Mouse (Mus musculus) thymus, adult 18-20 months (tissue): Measurements from ENCODE around the gene Dnajc22.

Experiments
- DNase-seq, 2 experiments: peaks; one replicate each; pipeline ENCODE4 v3.0.0; 2022; ENCODE audit warnings: mixed read lengths in 2 of 2

The Dnajc22 gene

GRCm38 (mm10) chr15:99116539-99116938 is 23.6 kb downstream of the Dnajc22 start:
- no peak for DNase-seq

- no peak for DNase-seq
These were observed 27.8 kb downstream of the Dnajc22 start for GRCm38 (mm10) chr15:99120814-99121213.

DNA sequence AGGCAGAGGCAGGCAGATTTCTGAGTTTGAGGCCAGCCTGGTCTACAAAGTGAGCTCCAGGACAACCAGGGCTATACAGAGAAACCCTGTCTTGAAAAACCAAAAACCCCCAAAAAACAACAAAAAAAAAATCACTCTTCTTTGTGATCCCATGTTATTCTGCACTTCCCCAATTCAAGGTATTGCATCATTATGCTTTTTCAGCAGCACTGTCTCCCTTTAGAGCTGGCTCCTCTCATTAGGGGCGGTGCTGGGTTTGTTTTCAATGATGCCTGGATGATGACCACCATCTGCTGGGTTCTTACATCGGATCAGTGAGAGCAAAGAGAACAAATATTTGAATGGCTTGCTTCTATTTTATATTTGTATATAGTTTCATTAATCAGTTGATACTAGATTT is 29.7 kb downstream of the Dnajc22 start:
- no peak for DNase-seq

DNA sequence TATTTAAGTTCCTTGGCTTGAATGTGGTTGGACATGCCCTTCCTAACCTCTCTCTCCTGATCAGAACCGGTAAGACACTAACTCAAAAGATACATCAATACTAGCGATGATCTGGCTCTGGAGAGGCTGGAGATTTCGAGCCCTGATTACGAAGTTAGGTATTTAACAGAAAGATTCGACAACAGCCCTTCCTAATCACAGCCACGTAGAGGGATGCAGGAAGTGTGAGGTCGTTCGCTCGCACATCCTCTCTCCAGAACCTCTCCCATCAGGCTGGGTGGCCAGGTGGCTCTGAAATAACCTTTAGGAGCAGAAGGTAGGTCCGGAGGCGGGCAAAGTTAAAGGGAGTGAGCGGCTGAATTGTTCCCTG is 32.7 kb downstream of the Dnajc22 start, which contains the start of gene Spats2:
Gene Spats2, plus strand, starts transcription at position 206 of the 370 bp plus-strand sequence.
- no peak for DNase-seq

- peak; percentile 34 to 36 for DNase-seq
These were observed 33.3 kb downstream of the Dnajc22 start for GRCm38 (mm10) chr15:99126081-99126815.

DNA sequence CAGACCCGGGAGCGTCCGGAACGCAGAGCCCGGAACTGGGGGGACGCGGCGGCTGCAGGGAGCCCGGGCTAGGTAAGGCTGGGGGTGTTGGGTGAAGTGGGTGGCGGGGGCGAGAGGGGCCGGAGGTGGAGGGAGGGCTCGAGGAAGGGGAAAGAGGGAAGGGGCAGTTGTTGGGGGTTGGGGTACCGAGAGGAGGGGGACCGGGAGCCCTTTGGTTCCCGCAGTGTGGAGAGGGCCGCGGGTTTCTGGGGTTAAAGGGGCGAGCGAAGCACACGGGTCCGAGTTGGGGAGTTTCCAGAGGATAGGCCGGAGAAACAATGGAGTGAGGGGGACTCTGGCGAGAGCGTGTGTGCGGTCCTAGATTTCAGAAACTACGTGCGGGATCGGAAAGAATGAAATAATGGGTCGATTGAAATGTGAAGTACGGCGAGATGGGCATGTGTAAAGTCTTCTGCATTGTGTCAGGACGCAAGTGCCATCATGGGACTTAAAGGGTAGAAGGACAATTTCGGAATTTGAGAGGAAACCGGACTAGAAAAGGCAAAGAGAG is 33.9 kb downstream of the Dnajc22 start:
- peak in 1 of 2 experiments; percentile 4 for DNase-seq

DNA sequence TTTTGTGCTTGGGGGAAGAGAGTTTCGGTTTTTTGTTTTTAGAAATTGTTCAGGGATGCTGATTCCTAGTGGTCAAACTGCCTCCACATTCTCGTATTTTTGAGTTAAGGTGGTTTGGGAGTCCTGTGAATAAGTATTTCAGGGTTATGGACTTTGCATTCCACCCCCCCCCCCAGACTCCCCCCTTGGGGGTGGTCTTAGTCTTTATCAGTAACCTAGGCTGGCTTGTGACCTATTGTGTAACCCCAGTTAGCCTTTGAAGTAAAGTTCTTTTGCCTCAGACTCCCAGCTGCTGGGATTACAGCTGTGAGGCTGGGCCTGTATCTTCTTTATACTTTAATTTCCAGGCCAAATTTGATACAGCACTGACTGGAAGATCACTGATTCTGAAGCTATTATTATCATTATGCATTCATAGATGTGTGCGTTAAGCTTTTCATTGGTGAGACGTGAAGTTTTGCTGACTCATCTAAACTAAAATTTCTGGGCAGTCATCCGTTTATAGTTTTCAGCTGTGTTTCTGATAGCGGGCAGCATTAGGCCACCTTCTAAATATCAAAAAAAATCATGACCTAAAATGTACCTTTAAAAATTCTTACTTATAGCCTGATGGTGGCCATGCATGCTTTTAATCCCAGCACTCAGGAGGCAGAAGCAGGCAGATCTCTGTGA is 35.0 kb downstream of the Dnajc22 start:
- DNase-seq, result no peak

GRCm38 (mm10) chr15:99129441-99129840 is 36.5 kb downstream of the Dnajc22 start:
- DNase-seq, result peak in 1 of 2 experiments; percentile 4

GRCm38 (mm10) chr15:99129956-99130910 is 37.3 kb downstream of the Dnajc22 start:
- DNase-seq, result peak in 1 of 2 experiments; percentile 7

DNA sequence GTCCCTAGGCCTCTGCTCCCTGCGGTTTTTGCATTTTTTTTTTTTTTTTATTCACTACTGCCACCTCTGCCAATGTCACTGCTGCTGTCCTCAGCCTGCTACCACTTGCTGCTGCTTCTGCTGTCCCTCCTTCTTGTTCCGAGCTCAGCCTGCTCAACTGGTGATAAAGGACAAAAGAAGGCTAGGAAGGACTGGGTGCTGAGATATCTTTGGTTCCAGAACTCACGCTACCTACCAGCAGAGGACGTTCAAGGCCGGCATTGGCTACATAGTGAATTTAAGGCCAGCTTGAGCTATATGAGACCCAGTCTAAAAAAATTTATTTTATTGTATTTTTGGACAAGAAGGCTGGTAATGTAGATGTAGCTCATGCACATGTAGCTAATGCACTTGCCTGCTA is 45.4 kb downstream of the Dnajc22 start:
- DNase-seq, result no peak

GRCm38 (mm10) chr15:99139669-99140068 is 46.7 kb downstream of the Dnajc22 start:
- DNase-seq, result no peak

- DNase-seq, result no peak
These were observed 57.5 kb downstream of the Dnajc22 start for GRCm38 (mm10) chr15:99150516-99150915.

- DNase-seq, result no peak
These were observed 58.4 kb downstream of the Dnajc22 start for GRCm38 (mm10) chr15:99151324-99151723.

- peak in 1 of 2 experiments; percentile 8 for DNase-seq
These were observed 60.5 kb downstream of the Dnajc22 start for GRCm38 (mm10) chr15:99153466-99153865.
